Mouse (Mus musculus): ENCODE measurements around the gene Hoxc9.

- no peak for TF ChIP-seq CTCF (IDR thresholded peaks at IDR 0.05; ENCODE audit: insufficient read depth, low read length)
- no peak for TF ChIP-seq POLR2A (IDR thresholded peaks at IDR 0.05; ENCODE audit: borderline replicate concordance, extremely low read depth, low read depth, low read length)
Measured at GRCm38 (mm10) chr15:103002821-103003448, 26.7 kb downstream of the Hoxc9 start.
